Mouse (Mus musculus) gonadal fat pad, adult 2 months (tissue): Measurements from ENCODE around the gene Tmem25. TPM values are rescaled to one million over a fixed set of nuclear protein-coding genes. Genes with fewer than 3 reads are reported as not detected.

Experiments used
- DNase-seq: peaks from one replicate; pipeline ENCODE4 v3.0.0-alpha.2; 2012; ENCODE audit warnings: low read depth
- polyA plus RNA-seq: library from polyadenylated mRNA; depleted of rRNA; stranded (reverse); fragments of >200 nt; gene quantifications from 2 replicates; pipeline ENCODE4 v1.2.3, GENCODE M21; 2012; rRNA removed

The Tmem25 gene
- 2.9 and 3.3 TPM in 2 replicates for polyA plus RNA-seq

DNA sequence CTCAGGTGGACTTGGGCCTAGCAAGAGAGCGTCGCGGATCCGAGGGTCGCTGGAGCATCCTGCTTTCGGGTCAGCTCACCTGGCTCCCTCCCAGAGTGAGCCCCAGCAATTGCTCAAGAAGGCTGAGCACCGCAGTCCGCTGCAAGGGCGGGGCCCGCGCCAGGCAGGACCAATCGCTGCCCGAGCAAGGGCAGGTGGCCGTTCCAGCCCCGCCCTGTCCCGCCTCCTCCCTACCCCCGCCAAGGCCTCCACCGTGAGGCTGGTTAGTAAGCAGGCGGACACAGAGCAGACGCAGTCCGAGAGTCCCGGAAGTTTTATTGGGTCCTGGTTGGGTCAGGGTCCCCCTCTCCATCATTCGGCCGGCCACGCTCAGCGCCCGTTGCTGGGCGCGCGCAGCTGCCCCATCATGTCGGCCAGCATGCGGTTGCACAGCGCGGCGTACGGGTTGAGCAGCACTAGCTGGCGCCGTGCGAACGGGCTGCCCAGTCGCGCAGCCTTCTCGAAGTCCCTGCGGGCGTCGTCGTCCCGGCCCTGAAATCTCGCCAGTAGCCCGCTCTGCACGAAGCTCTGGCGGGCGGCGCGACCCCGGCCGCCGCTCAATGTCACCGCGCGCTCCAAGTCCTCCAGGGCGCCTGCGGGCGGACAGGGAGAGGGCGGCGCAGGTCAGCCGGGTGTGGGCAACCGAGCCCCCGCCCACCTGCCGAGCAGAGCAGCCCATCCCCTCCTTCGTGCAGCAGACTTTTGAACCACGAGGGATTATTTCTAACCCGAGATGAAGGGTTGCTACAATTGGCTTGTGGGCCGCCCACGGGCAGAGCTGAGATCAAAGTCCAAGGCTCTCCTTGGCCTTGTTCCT is at the start of gene Tmem25:
Tmem25 (minus strand) TSS at position 206 of the 856 bp plus-strand sequence.
- no peak for DNase-seq

DNA sequence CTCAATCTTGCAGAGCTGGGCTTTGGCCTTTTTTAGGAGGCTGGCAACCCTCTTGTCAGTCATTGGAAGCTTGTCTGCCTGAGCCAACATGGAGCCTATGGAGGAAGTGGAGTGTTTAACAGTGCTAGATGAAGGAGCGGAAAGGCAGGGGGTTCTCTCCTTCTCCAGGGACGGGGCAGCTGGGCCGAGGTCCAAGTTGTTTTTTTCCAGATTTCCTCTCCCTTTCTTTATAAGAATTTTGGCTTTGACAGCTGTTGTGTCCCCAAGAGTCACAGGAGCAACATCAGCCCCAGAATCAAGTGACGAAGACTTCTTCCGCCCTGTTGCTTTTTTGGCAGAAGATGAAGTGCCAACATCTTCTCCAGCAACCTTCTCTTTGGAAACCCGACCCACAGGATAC is 48.3 kb upstream of the Tmem25 start:
- no peak for DNase-seq

DNA sequence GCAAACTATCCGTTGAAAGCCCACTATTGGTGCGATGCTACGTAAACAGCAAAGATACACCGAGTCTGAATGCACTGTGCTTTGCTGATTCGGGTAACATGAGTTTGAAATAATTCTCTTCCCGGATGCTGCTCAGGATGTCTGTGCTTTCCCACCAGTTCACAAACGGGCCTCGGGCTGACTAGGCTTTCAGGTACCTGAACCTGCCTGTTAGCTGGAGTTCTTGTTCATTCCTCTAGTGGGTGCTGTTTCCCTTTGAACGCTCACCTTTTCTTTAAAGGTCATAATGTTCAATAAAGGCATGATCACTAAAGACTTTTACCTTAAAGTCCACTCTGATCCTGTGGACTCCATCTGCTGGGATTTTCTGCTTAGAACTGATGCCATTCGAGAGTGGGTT is 42.1 kb upstream of the Tmem25 start:
- DNase-seq, result no peak

DNA sequence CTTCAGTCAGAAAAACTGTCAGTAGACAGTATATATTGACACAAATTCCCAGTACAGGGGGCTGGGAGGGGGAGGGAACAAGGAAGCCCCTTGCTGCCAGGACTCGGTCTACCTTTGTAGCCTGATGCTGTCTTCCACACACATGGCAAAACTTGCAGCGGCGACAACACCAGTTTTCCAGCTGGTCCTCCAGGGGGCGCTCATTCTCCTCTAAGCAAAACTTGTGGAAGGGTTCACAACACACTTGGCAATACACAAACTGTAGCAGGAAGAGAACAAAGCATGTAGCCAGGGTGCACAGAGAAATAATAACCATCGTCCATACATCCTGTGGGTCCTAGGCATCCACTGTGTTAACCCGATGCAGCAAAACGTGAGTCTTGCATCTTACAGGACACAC is 37.3 kb upstream of the Tmem25 start:
- DNase-seq, result no peak

DNA sequence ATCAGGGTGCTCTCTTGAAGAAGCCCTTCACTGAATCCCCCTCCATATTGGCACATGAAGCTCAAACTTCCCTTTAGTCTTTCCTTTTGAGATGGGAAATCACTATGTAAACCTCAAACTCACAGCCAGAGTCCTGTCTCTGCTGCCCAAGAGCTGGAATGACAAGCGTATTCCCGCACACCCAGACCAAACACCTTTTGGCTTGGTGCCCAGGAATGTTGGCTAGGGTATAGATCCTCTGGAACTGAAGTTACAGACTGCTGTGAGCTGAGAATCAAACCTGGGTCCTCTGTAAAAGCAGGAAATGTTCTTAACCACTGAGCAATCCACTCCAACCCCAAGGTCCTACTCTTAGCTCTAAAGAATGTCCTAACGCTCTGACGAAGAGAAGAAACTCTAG is 33.2 kb upstream of the Tmem25 start:
- no peak for DNase-seq

DNA sequence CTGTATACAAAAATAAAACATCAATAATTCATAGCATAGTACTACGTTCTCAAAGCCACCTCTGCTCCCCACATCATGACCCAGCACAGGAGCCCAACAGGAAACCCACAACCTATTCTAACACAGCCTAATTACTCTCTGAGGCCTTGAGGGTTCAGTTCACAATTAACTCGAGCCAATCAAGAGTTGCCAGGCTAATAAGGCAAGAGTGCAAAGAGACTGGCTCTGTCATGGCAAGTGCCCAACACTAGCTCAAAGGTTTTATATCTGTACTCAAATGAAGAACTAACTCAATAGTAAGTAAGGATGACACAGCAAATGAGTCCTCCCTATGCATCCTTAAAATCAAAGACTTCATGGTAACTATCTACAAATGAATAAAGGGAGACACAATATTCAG is 31.4 kb upstream of the Tmem25 start:
- no peak for DNase-seq

DNA sequence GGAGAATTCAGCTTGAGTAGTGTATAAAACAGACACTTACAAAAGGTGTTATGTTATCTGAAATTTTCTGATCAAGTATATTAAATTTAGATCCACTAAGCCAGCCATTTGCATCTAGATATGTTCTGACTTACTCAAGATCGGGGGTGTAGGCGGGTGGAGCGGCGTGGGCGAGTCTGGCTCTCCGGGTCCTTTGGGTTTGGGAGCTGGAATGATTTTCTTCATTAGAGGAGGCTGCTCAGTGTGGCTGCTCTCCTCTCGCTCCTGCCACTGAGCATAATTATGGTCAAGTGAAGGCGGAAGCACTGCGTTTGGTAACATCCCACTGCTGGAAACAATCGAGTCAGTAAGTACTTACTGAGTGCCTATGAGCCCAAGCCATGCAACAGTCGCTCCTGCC is 29.8 kb upstream of the Tmem25 start:
- DNase-seq, result no peak

DNA sequence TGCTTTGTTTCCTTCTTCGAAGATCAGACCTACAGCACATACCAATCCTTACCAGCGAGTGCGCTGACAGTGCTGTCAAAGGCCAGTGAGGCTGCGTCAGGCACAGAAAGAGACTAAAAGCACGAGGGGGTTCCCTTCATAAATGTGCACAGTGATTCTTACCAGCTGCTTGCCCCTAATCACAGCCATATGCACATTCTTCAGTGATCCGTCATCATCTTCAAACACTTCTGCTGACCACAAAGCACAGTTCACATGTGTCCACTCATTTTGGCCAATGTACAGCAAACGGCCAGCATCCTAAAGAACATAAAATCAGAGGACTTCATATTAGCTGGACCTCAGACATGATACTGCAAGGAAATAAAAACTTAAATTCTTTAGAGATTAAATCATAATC is 27.6 kb upstream of the Tmem25 start:
- no peak for DNase-seq

DNA sequence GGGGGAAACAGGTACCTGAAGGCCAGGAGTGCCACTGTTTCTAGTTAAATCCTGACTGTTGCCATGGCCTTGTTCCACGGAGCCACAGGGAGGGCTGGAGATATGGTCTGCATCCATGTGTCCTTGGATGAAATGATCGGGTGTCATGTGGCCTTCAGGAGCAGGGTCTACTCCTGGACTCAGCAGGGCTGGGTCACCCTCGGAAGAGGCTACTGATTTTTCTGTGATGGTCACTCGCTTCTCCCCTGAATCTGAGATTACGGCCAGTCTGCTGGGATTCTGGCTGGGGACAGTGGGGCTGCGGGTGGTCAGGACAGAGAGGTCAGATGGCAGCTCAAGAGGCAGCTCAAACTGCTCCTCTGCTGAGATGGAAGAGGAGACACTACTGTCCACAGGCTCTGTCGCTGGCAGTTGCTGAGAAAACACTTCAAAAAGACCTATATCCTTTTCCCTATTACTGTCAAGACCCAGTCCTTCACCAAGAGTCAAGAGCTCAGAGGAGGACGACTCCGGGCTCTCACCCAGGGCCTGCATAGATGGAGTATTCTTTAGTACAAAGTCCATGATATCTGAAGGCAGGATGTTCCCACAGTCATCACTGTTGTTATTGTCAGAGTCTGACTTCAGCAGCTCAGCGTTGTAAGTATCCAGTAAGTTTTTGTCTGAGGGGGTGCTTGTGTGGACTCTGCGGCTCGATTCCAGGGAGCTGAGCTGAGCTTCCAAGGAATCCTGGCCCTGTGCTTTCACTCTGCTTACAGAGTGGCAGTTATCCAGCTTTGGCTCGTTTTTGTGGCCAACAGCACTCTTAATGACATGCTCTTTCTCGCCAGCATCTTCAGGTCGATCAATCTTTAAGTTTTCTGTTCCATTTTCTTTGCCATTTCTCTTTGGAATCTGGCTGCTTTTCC is 21.1 kb upstream of the Tmem25 start:
- DNase-seq, result no peak

DNA sequence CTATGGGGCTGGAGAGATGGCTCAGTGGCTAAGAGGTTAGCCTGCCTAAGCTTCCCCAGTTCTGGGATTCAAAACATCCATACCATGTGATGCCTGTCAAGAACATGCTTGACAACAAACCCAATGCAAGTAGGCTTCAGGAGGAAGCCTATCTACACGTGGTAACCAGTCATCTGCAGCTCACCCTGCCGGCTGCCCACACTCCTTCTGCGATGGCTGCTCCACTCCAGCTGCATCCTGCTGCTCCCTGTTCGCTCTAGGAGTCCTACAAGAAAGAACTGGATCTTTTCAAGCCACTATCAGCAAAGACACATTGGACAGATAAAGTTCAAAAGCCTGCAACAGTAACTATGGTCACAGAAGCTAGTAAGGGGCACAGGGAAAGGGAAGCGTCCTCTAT is 18.4 kb upstream of the Tmem25 start:
- no peak for DNase-seq

DNA sequence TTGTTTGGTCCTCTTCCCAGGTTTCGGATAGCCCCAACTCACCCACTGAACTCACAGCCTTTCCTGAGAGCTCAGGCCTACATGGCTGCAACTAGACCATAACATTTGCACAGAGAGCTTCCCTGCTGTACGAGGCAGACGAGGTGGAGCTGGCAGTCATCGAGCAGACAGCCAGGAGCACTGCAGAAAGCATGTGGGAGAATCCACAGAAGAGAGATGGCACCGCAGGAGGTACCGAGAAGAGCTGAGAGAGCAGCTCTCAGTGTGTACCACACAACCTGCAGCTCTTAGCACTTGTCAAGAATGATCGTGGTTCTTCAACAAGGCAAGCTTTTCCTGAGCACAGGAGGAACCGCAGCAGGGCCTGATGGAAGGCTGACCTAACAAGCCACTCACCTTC is 15.1 kb upstream of the Tmem25 start:
- no peak for DNase-seq

DNA sequence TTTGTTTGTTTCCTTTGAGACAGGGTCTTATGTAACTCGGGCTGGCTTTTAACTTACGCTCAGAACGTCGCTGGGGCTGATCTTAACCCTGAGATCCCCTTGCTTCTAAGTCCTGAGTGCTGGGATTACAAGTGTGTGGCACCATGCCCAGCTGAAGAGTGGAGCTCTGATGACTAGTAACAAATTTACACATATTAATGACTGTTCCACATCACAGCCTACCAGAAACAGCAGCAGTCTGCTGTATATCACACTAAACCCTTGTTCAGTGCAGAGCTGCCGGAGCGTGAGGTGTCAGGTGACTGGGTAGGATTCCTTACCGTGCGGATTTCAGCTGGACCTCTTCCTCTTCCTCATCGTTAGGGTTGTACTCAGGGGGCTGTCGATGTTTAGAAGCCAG is 11.2 kb upstream of the Tmem25 start:
- DNase-seq, result no peak

DNA sequence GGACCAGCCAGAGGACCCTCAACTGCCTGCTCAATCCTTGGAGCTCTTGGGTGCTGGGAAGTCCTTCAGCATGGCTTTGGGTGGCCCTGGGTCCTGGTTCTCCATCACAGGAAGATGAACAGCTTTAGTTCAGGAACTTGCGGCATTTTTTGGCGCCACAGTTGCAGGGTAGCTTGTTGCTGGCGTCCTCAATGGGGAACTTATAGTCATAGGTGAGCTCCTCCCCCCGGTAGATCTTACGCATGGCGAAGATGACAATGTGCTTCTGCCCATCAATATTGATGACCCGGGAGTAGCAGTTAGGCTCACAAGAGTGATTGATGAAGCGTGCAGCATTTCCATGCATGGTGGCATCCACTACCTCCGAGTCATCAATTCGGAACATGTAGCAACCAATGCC is 8.7 kb upstream of the Tmem25 start:
- no peak for DNase-seq

DNA sequence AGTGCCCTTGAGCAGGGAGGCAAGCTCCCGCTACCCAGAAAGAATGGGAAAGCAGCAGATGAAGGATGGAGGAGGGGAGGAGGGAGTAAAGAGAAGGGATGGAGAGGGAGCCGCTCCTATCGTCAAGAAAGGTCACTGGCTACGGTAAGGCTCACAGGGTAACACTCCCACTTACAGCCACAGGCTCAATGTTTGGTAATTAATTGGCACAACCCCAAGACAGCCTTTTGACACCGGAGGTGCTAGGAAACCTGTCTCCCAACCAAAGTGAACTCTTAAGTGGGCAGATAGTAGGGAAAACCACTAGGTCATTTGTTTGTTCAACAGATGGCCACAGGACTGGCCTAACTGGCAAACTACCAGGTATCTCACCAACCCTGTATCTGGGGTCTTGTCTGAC is 8.0 kb upstream of the Tmem25 start:
- no peak for DNase-seq

DNA sequence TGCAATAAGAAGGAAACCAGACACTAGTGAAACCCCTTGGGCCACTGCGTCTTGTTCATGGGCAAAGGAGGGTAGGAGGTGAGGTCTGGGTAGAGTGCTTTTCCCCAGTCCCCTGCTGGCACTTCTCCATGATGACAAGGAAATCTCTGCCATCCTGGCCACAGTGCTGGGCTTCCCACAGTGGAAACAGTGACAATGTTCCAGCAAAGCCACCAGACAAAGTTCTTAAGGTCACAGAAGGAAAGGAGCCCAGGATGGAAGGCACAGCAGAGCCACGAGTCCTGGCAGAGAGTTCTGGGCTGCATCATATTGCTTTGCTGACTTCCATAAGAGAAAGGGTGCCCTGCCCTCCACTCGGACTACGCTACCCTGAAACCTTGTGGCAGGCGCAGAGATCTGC is 6.4 kb upstream of the Tmem25 start:
- DNase-seq, result no peak

DNA sequence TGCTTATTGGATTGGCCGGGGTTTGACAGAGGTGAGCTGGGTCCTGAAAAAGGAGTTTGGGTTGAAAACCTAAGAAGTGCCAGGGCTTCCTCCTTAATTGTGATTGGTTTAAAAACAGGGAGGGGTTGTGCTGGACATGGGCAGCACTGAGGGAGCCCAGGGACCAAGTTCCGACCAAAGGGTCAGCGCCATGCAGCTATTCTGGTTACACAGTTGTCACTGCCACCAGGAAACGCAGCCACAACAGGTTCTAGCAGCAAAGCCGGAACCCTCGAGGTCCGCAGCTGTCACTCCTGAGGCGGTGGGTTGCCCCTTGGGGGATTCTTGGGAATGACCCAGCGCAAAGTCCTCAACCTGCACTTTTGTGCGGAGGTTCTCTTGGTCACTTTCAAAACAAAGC is 5.6 kb upstream of the Tmem25 start:
- no peak for DNase-seq

DNA sequence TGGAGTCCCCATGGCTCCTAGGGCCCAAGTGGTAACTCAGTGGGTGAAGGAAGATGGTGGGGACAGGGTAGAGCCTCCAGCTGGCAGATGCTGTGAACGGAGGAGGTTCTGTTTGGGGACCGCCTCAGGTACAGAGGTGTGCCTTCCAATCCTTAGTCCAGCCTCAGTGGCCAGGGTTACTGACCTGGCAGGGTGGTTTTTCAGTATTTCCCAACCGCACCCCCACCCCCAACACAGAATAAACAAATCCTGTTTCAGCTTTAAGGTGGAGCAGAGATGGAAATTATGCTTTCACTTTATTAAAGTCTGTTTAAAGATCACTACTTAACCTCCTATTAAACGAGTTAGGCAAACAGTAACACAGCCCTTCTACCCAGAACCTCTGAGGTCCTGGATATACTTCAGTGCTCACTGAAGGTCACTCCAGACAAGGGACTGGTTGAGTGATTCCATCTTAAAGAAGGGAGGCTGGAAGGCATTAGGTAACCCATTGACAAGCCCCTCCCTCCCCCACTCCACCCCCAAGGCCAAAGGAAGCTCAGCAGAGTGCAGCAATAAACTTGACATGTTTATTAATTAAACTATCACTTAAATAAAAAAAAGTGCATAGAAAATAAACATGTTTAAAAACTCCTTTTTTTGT is 3.8 kb upstream of the Tmem25 start, which contains the start of gene Ttc36:
Ttc36 (minus strand) TSS at position 265 of the 643 bp plus-strand sequence.
- no peak for DNase-seq

DNA sequence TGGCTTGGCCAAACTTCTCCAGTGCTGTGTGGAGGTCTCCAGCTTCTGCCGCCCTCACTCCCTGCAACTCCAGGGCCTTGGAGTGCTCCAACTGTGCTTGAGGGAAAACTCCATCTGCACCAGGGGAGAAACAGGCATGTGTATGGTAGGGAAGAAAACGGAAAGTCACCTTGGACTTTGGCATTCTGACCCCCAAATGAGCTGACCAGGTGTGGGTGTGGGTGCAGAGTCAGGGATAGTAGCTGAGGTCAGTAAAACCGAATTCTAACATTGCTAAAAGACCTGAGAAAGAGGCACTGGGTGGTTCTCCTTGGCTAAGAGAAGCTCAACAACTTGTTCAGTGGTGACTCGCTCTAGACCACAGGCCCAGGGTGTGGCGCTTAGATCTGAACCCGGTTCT is 2.6 kb upstream of the Tmem25 start:
- DNase-seq, result no peak

DNA sequence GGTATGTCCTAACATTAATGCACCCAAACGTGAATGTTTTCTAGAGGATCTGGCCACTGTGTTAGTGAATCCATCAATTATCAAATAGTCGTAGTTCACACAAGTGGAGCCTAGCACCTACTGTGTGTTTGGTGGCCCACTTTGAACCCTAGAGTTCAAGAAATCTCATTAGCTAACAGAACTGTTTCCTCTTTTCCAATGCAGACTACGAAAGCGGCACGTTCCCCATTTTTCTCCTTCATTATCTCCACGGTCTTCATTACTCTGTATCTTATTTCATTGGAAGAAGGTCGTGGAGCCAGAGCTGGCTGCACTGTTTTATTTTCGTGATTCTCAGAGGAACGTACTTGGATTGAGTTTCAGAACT is 834 bp upstream of the Tmem25 start:
- no peak for DNase-seq

DNA sequence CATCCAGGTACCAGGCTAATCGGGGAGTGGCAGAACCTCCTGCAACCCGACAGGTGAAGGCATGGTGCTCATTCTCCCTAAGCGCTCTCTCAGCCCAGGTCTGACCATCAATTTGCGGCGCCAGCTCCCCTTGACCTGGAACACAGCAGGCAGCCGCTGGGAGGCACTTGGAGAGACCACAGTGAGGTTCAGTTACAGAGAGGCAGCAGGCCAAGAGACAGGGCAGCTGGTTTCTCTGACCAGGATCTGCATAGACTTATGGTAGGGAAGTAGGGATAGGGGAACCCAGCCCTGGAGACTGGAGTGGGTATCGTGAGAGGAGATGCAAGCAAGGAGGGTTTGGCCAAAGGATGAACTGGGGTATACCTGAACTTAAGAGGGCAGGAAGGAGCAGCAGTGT is 809 bp downstream of the Tmem25 start:
- DNase-seq, result no peak

DNA sequence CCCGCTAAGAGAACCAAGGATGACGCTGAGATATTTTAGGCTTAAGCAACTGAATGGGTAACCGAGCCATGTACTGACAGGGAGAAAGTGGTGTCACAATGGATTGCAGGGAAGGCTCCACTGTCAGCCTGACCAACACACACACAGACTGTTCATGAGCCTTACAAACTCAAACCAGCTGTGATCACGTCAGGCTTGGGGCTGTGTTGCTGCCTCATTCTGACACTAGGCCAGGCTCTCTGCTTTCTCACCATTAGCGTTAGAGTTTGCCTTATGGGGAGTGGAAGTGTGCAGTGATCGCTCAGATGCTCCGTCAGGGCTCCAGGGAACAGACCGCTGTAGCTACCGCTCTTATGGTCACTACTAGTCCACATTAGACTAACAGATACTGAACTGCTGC is 6.3 kb downstream of the Tmem25 start:
- DNase-seq, result no peak
